Mouse (Mus musculus): ENCODE results near the gene Hmgcs2. TPM values are rescaled to one million over a fixed set of nuclear protein-coding genes. Genes with fewer than 3 reads are reported as not detected.

Hmgcs2 gene
- total and polyA plus RNA-seq, 3 experiments = not detected

DNA sequence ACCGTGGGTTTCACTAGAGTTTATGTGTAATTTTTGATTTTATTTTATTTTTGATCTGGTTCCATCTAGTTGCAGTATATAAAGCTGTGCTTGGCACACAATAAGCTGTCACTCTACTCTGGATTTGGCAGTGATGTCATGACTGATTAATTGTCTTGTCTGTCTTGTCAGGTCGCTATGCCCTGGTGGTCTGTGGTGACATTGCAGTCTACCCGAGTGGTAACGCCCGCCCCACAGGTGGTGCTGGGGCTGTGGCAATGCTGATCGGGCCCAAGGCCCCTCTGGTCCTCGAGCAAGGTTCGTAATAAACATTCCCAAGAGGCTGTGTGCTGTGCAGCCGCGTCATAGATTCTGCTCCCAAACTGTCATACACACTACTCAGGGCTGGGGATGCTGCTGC is 15.7 kb downstream of the Hmgcs2 start:
- Histone ChIP-seq H3K27me3 (replicated peaks) (peaks cover under 1% of the 10 kb centered on the region), H3K4me3 (replicated peaks in 1 of 3; ENCODE audit: low read depth in 2 of 3, low read length in 2 of 3, poor library complexity in 1 of 3) (no peak overlapping the region), H3K4me1 (ENCODE audit: control insufficient read depth in 1 of 2, insufficient read depth in 2 of 2) (no peaks in the 10 kb centered on the region), H3K79me2 (replicated peaks; ENCODE audit: control insufficient read depth, extremely low read depth, insufficient read depth, poor library complexity, severe bottlenecking) (no peaks in the 10 kb centered on the region), H3K27ac (ENCODE audit: insufficient read depth, low read depth) (no peak overlapping the region), H3K36me3 (replicated peaks in 1 of 2; ENCODE audit: control insufficient read depth in 1 of 2, insufficient read depth in 1 of 2, low read length in 1 of 2) (no peaks in the 10 kb centered on the region), H3K9ac (ENCODE audit: insufficient read depth, low read depth) (no peak overlapping the region), H3K9me3 (replicated peaks; ENCODE audit: low read length) (peaks cover 6% of the 10 kb centered on the region), H3K4me2 (ENCODE audit: insufficient read depth, low read depth, poor library complexity, severe bottlenecking) (no peak overlapping the region)
- dilution Hi-C loops (cut with MboI; ENCODE audit: extremely low pct_ligation_motif_present, extremely low pct_unique_long_range_greater_than_20kb, low sequenced_read_pairs) (no loop called here), in situ Hi-C loops (cut with MboI; ENCODE audit: low pct_ligation_motif_present, low pct_unique_long_range_greater_than_20kb, low sequenced_read_pairs) (no loop called here)
- DNase-seq (ENCODE audit: extremely low read depth) = no peak
- TF ChIP-seq CTCF (conservative IDR thresholded peaks at IDR 0.05 in 1 of 2, IDR thresholded peaks at IDR 0.05 in 1 of 2; ENCODE audit: low read depth in 2 of 2, low read length in 2 of 2) = peak in 1 of 2 experiments; percentile 26; a peak in 1 of 4 replicates
- TF ChIP-seq TBP (conservative IDR thresholded peaks at IDR 0.05; ENCODE audit: low read depth, low read length) = no peak
- no peak for TF ChIP-seq MEF2A (IDR thresholded peaks at IDR 0.05; ENCODE audit: borderline replicate concordance, low read depth, low read length)
- TF ChIP-seq MAZ (IDR thresholded peaks at IDR 0.05; ENCODE audit: low read depth, low read length) = no peak
- TF ChIP-seq JUND (conservative IDR thresholded peaks at IDR 0.05; ENCODE audit: low read depth, low read length) = no peak
- no peak for TF ChIP-seq SIN3A (IDR thresholded peaks at IDR 0.05; ENCODE audit: low read length)
- no peak for TF ChIP-seq MXI1 (IDR thresholded peaks at IDR 0.05; ENCODE audit: low read depth, low read length)

DNA sequence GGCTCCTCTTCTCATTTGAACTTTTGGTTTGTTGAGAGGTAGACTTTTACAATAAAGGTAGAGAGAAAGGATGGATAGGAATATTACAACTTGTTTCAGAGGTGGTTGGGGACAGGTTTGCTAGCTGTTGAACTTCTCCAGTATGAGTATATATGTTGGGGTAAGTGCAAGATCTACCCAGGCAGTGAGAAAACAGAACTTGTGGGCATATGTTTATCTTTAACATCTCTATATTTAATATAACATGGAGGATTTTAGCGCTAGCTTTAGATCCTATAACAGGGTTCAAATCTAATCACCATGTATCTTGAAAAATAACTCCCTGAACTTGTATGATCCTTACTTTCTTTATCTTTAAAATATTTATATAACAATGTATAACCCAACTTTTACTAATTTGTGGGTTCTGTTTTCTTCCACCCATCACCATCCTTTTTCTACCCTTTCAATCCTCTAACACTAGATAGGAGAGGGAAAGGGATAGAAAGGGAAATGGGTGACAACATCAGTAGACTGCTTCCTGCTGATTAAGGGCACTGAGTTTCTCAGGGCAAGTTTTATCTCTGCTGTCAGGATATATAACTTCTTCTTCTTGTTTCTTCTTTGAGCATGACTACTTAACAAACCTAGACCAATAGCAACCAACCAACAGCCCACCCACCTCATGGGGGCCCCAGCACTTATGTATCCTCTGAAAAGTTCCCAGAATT is 19.3 kb downstream of the Hmgcs2 start:
- no peaks in the 10 kb centered on the region for H3K79me2 ChIP-seq (replicated peaks; ENCODE audit: control insufficient read depth, extremely low read depth, insufficient read depth, poor library complexity, severe bottlenecking)
- H3K36me3 ChIP-seq (replicated peaks in 1 of 2; ENCODE audit: control insufficient read depth in 1 of 2, insufficient read depth in 1 of 2, low read length in 1 of 2) = no peaks in the 10 kb centered on the region
- H3K4me3 ChIP-seq (replicated peaks in 1 of 3; ENCODE audit: low read depth in 2 of 3, low read length in 2 of 3, poor library complexity in 1 of 3) = no peak overlapping the region
- no peak for DNase-seq (ENCODE audit: extremely low read depth)
- H3K27me3 ChIP-seq (replicated peaks) = no peaks in the 10 kb centered on the region
- in situ Hi-C loops (cut with MboI; ENCODE audit: low pct_ligation_motif_present, low pct_unique_long_range_greater_than_20kb, low sequenced_read_pairs) (no loop called here), dilution Hi-C loops (cut with MboI; ENCODE audit: extremely low pct_ligation_motif_present, extremely low pct_unique_long_range_greater_than_20kb, low sequenced_read_pairs) (no loop called here)
- H3K4me2 ChIP-seq (ENCODE audit: insufficient read depth, low read depth, poor library complexity, severe bottlenecking) = no peak overlapping the region
- H3K9ac ChIP-seq (ENCODE audit: insufficient read depth, low read depth) = no peak overlapping the region
- H3K27ac ChIP-seq (ENCODE audit: insufficient read depth, low read depth) = no peak overlapping the region
- H3K9me3 ChIP-seq (replicated peaks; ENCODE audit: low read length) = no peaks in the 10 kb centered on the region
- no peak for TF ChIP-seq USF2 (conservative IDR thresholded peaks at IDR 0.05; ENCODE audit: low read depth, low read length)
- TF ChIP-seq SMC3 (IDR thresholded peaks at IDR 0.05; ENCODE audit: low read depth, low read length) = no peak
- no peak for TF ChIP-seq ZKSCAN1 (IDR thresholded peaks at IDR 0.05; ENCODE audit: borderline replicate concordance, low read depth, low read length)
- TF ChIP-seq ZMIZ1 (IDR thresholded peaks at IDR 0.05; ENCODE audit: low read depth, low read length) = no peak
- TF ChIP-seq UBTF (IDR thresholded peaks at IDR 0.05; ENCODE audit: low read depth, low read length) = no peak
- no peak for TF ChIP-seq SIN3A (IDR thresholded peaks at IDR 0.05; ENCODE audit: low read length)
- no peak for TF ChIP-seq IRF4 (IDR thresholded peaks at IDR 0.05; ENCODE audit: low read depth, low read length)
- TF ChIP-seq BHLHE40 (IDR thresholded peaks at IDR 0.05; ENCODE audit: low read depth, low read length) = no peak
- TF ChIP-seq E2F4 (IDR thresholded peaks at IDR 0.05; ENCODE audit: insufficient replicate concordance, low read depth, low read length) = no peak
- TF ChIP-seq JUND (conservative IDR thresholded peaks at IDR 0.05; ENCODE audit: low read depth, low read length) = no peak
- TF ChIP-seq CHD2 (IDR thresholded peaks at IDR 0.05; ENCODE audit: low read length) = no peak
- no peak for TF ChIP-seq MEF2A (IDR thresholded peaks at IDR 0.05; ENCODE audit: borderline replicate concordance, low read depth, low read length)
- no peak for TF ChIP-seq MAZ (IDR thresholded peaks at IDR 0.05; ENCODE audit: low read depth, low read length)
- no peaks in the 10 kb centered on the region for H3K4me1 ChIP-seq (ENCODE audit: control insufficient read depth in 1 of 2, insufficient read depth in 2 of 2)

All from CH12.LX (cell line).